Mouse (Mus musculus): ENCODE results near the gene Rec114. TPM values are rescaled to one million over a fixed set of nuclear protein-coding genes. Genes with fewer than 3 reads are reported as not detected.
A peak's percentile ranks its signal among the peaks of the same experiment; 100 is the strongest.

Gene Rec114
- total and polyA plus RNA-seq, 2 experiments from 2014 or later, result 2.0 to 6.7 TPM

DNA sequence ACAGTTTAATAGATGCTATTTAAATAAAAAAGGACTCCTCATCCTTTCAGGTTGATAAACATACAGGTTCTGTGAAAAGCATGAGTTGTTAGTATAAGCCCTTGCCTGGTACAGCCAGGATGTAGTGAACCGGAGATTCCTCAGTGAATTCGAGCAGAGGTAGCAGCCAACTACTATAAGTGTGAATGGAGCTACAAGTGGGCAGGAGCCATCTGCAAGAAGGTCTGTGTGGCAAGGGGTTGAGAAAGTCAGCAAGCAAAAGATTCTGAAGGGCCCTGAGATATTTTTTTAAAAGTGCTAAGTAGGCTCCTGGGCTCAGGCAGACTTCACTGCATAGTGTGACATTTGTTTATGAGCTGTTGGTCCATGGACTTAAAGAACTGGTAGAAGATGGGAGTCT is 86.9 kb downstream of the Rec114 start:
- Histone ChIP-seq H3K4me1 (ENCODE audit: insufficient read depth, low read length) (no peaks in the 10 kb centered on the region), H3K4me2 (ENCODE audit: low read depth, low read length) (no peak overlapping the region), H3K36me3 (ENCODE audit: insufficient read depth, low read length) (peaks cover 4% of the 10 kb centered on the region; the same call in 1 of the 2 replicates), H3K9me3 (ENCODE audit: low read length) (no peaks in the 10 kb centered on the region), H3K27me3 (ENCODE audit: insufficient read depth, low read length) (no peaks in the 10 kb centered on the region), H3K4me3 (ENCODE audit: low read length) (no peak overlapping the region), H3K27ac (no peak overlapping the region), H3K9ac (replicated peaks; ENCODE audit: low read length) (no peak overlapping the region)
- no peak for ATAC-seq
- no peak for DNase-seq (ENCODE audit: low spot score)
- TF ChIP-seq CTCF (IDR thresholded peaks at IDR 0.05; ENCODE audit: low read depth), result no peak
- 96% methylated on average over 2 of the region's 2 CpGs for WGBS

DNA sequence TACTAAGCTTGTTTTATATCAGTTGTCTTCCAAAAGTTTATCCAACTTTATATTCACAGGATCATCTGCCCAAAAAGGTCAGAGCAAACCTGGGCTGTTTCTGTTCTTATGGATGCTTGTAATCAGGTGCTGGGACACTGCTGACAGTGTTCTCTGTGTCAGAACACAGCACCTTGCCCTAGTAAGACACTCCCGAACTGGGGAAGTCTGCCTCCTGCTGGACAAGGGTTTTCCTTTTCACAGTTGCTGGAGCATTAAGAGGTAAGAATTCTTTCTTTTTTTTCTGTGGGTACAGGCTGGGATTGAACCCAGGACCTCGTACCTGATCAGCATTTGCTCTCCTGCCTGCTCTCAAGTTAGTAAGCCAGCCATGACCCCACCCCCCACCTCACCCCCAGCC is 87.4 kb downstream of the Rec114 start:
- DNase-seq (ENCODE audit: low spot score) (peak; percentile 45), ATAC-seq (no peak)
- Histone ChIP-seq H3K4me2 (ENCODE audit: low read depth, low read length) (no peak overlapping the region), H3K9me3 (ENCODE audit: low read length) (no peaks in the 10 kb centered on the region), H3K27me3 (ENCODE audit: insufficient read depth, low read length) (no peaks in the 10 kb centered on the region), H3K27ac (no peak overlapping the region), H3K4me1 (ENCODE audit: insufficient read depth, low read length) (no peaks in the 10 kb centered on the region), H3K4me3 (ENCODE audit: low read length) (no peak overlapping the region), H3K9ac (replicated peaks; ENCODE audit: low read length) (no peak overlapping the region), H3K36me3 (ENCODE audit: insufficient read depth, low read length) (peaks cover 4% of the 10 kb centered on the region; the same call in 1 of the 2 replicates)
- WGBS, result 71% methylated on average over 2 of the region's 2 CpGs
- TF ChIP-seq CTCF (IDR thresholded peaks at IDR 0.05; ENCODE audit: low read depth), result peak; percentile 49

DNA sequence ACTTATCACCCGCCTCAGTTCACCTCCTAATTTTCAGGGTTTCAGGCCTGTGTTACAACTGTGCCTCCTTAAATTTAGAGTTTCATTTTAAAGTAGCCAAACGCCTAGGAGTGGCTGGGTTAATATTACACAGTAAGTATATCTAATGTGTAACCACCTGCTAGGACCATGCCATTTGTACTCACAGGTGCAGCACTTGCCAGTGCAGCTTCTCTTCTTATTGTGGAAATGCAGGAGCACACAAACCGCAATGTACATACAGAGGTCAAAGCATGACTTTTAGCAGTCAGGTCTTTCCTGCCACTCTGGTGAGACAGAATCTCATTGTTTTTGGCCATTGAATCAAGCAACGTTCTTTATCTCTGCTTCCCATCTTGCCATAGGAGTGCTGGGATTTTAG is 89.3 kb downstream of the Rec114 start:
- no peak for TF ChIP-seq CTCF (IDR thresholded peaks at IDR 0.05; ENCODE audit: low read depth)
- WGBS, result 75% methylated on average over 4 of the region's 4 CpGs

DNA sequence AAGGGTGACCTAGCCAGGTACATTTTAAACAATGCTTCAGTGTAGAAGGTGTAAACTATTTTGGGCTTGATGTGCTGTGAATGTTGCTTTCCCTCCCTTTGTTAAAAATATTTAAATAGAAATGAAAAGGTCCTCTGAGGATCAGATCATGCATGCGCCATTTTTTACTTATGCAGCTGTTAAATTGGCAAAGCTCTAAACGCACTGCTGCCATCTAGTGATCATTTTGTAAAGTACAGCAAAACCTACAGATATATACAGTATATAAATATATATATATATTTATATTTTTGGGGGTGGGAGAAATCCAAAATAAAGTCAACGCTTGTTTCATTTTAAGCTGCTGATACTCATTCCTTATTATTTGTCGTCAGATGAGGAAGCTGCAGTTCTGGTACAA is 91.8 kb downstream of the Rec114 start:
- peaks cover 2% of the 10 kb centered on the region; the same call in 1 of the 2 replicates for H3K36me3 ChIP-seq (ENCODE audit: insufficient read depth, low read length)
- DNase-seq (ENCODE audit: low spot score) (peak; percentile 92), ATAC-seq (no peak)
- no peaks in the 10 kb centered on the region for H3K9me3 ChIP-seq (ENCODE audit: low read length)
- no peak overlapping the region for H3K4me3 ChIP-seq (ENCODE audit: low read length)
- peak; percentile 63 for TF ChIP-seq CTCF (IDR thresholded peaks at IDR 0.05; ENCODE audit: low read depth)
- H3K4me1 ChIP-seq (ENCODE audit: insufficient read depth, low read length), result no peaks in the 10 kb centered on the region
- H3K9ac ChIP-seq (replicated peaks; ENCODE audit: low read length), result no peak overlapping the region
- no peak overlapping the region for H3K4me2 ChIP-seq (ENCODE audit: low read depth, low read length)
- no peak overlapping the region for H3K27ac ChIP-seq
- H3K27me3 ChIP-seq (ENCODE audit: insufficient read depth, low read length), result no peaks in the 10 kb centered on the region
- WGBS, result 50% methylated on average over 4 of the region's 4 CpGs

More for the DNA sequence above, 89.3 kb downstream of the Rec114 start:
- H3K9ac ChIP-seq (replicated peaks; ENCODE audit: low read length), result no peak overlapping the region
- H3K27ac ChIP-seq, result no peak overlapping the region
- no peak overlapping the region for H3K4me2 ChIP-seq (ENCODE audit: low read depth, low read length)
- H3K36me3 ChIP-seq (ENCODE audit: insufficient read depth, low read length), result peaks cover 4% of the 10 kb centered on the region; the same call in 1 of the 2 replicates
- ATAC-seq, result no peak
- H3K4me3 ChIP-seq (ENCODE audit: low read length), result no peak overlapping the region
- no peaks in the 10 kb centered on the region for H3K27me3 ChIP-seq (ENCODE audit: insufficient read depth, low read length)
- H3K9me3 ChIP-seq (ENCODE audit: low read length), result no peaks in the 10 kb centered on the region
- no peak for DNase-seq (ENCODE audit: low spot score)
- H3K4me1 ChIP-seq (ENCODE audit: insufficient read depth, low read length), result no peaks in the 10 kb centered on the region

DNA sequence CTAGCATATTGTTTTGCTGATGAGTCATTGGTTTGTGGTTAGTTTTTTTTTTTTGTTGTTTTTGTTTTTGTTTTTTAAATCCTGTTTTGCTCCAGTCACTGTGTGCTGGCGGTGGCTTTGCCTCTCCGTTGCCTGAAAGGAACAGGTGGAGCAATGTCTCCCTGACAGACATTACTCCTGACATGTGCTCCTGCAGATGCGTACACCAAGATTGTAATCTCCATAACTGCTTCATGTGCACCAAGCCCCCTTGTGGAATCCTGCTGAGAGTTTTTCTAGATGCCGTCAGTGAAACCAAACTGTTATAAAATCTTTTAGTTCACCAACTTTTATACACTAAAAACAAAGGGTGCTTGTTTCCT is 94.5 kb downstream of the Rec114 start:
- DNase-seq (ENCODE audit: low spot score), result no peak
- H3K36me3 ChIP-seq (ENCODE audit: insufficient read depth, low read length), result 0 out of 2 replicates have a peak, but pooled peaks cover 9% of the 10 kb centered on the region
- H3K4me3 ChIP-seq (ENCODE audit: low read length), result no peak overlapping the region
- no peaks in the 10 kb centered on the region for H3K9me3 ChIP-seq (ENCODE audit: low read length)
- H3K27ac ChIP-seq, result no peak overlapping the region
- H3K9ac ChIP-seq (replicated peaks; ENCODE audit: low read length), result no peak overlapping the region
- no peaks in the 10 kb centered on the region for H3K4me1 ChIP-seq (ENCODE audit: insufficient read depth, low read length)
- TF ChIP-seq CTCF (IDR thresholded peaks at IDR 0.05; ENCODE audit: low read depth), result 0 out of 2 replicates have a peak, but pooled peaks have one; percentile 8
- no peak for ATAC-seq
- 35% methylated on average over 4 of the region's 4 CpGs for WGBS
- H3K4me2 ChIP-seq (ENCODE audit: low read depth, low read length), result no peak overlapping the region
- no peaks in the 10 kb centered on the region for H3K27me3 ChIP-seq (ENCODE audit: insufficient read depth, low read length)

DNA sequence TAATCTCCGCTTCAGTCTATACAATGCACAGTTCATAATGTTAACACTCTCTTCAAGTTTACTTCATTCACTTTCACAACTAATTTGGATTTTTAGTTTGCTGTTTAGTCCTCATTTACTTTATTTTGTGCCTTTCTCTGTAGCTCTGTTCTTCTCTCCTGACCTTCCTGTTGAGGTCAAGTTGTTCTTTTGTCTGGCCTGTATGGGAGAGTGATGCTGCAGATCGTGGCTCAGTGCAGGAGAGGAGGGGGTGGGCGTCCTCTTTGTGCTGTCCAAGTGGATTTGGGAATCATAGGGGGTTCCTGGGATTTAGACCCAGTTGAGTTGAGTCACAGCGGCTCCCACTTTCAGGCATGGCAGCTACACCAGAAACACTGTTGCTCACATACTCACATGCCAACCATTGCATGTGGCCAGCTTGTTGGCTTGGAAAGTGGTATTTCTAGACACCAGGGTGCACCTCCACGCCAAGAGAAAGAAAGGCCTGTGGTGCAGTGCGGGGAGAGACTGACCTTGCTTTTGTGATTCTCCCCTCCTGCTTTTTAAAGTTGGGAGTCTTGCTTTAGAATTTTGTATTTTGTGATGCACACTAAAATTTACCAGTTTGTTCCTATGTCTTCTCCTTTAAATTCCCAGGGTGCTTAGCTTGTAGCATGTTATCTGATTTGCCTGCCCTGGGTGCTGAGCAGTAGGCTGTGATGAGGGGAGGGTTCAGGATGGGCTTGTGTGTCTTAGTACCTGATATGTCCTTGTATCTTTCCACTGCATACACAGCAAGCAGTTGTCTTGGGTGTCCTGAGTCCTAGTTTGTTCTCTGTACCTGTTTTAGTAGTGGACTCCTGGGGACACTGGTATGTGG is 95.1 kb downstream of the Rec114 start:
- WGBS, result 53% methylated on average over 6 of the region's 6 CpGs
- H3K4me3 ChIP-seq (ENCODE audit: low read length), result no peak overlapping the region
- H3K4me1 ChIP-seq (ENCODE audit: insufficient read depth, low read length), result no peaks in the 10 kb centered on the region
- no peak for DNase-seq (ENCODE audit: low spot score)
- no peak for TF ChIP-seq CTCF (IDR thresholded peaks at IDR 0.05; ENCODE audit: low read depth)
- no peak for ATAC-seq
- H3K27me3 ChIP-seq (ENCODE audit: insufficient read depth, low read length), result no peaks in the 10 kb centered on the region
- no peak overlapping the region for H3K27ac ChIP-seq
- no peaks in the 10 kb centered on the region for H3K9me3 ChIP-seq (ENCODE audit: low read length)
- H3K4me2 ChIP-seq (ENCODE audit: low read depth, low read length), result no peak overlapping the region
- H3K9ac ChIP-seq (replicated peaks; ENCODE audit: low read length), result no peak overlapping the region
- 0 out of 2 replicates have a peak, but pooled peaks cover 13% of the 10 kb centered on the region for H3K36me3 ChIP-seq (ENCODE audit: insufficient read depth, low read length)

DNA sequence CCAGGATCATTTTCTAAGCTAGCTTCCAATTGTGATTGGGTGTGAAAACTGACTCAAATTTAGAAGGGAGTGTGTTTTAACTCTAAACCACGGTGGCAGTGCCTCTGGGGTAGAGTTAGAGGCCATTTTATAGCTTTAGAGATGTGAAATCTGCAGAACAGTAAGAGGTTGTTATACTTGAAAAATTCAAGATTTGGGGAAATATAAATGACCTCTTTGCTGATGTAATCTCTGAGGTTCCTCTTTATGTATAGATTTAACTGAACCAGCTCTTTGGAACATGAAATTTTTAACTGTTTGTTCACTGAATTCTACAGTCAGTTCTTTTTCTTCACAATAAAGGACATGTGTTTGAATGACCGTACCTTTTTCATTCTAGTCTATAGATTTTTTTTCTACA is 113.3 kb downstream of the Rec114 start:
- TF ChIP-seq CTCF (IDR thresholded peaks at IDR 0.05; ENCODE audit: low read depth), result no peak
- Histone ChIP-seq H3K4me2 (ENCODE audit: low read depth, low read length) (no peak overlapping the region), H3K4me3 (ENCODE audit: low read length) (no peak overlapping the region), H3K36me3 (ENCODE audit: insufficient read depth, low read length) (peaks cover 3% of the 10 kb centered on the region; the same call in 1 of the 2 replicates), H3K9me3 (ENCODE audit: low read length) (no peaks in the 10 kb centered on the region), H3K4me1 (ENCODE audit: insufficient read depth, low read length) (no peaks in the 10 kb centered on the region), H3K9ac (replicated peaks; ENCODE audit: low read length) (no peak overlapping the region), H3K27me3 (ENCODE audit: insufficient read depth, low read length) (no peaks in the 10 kb centered on the region), H3K27ac (no peak overlapping the region)
- 81% methylated on average over 2 of the region's 2 CpGs for WGBS
- DNase-seq (ENCODE audit: low spot score) (no peak), ATAC-seq (no peak)
